Mouse (Mus musculus): ENCODE measurements around the gene Nalcn. TPM values are rescaled to one million over a fixed set of nuclear protein-coding genes. Genes with fewer than 3 reads are reported as not detected.

Gene Nalcn
- polyA plus RNA-seq, 1 experiment from 2014 or later = 5.5 TPM

Other genes starting within 250 kb of the Nalcn start
- 3.1 and 4.3 TPM in 2 replicates for gene Itgbl1, start 32.8 kb upstream of the Nalcn start, polyA plus RNA-seq (2014; fragmentation: Nextera tagmentation; extraction: Ambion mirVana)